Mouse (Mus musculus) kidney, adult 18-20 months (tissue): ENCODE data around the gene Slc37a4.
"Not testable (repeated sequence)": the region's sequence is repeated elsewhere in the genome, so short reads cannot be mapped to it uniquely, and the experiment has no call there.

Experiments used
- DNase-seq: peaks from one replicate; pipeline ENCODE4 v3.0.0; 2021

The Slc37a4 gene

DNA sequence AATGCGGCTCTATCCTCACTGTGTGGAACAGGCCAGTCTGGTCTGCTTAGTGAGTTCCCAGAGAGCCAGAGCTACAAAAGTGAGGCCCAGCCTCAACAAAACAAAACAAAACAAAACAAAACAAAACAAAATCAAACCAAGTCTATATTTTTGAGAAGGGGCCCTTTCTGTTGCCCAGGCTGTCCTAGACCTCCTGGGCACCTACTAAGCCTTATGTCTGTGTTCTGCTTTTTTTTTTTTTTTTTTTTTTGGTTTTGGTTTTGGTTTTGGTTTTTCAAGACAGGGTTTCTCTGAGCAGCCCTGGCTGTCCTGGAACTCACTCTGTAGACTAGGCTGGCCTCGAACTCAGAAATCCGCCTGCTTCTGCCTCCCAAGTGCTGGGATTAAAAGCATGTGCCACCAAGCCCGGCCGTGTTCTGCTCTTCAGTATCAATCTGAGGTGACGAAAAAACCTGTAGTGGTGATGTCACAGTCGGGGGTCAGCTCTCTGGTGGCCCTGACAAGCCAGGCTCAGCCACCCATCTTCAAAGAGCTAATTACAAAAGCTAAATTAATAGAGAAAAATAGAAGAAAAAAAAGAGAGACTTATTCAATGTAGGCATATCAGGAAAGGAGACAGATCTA lies 47.9 kb downstream of the Slc37a4 start:
- not testable (repeated sequence) for DNase-seq

GRCm38 (mm10) chr9:44450387-44450786 lies 53.7 kb downstream of the Slc37a4 start:
- DNase-seq, result no peak
